Mouse (Mus musculus): ENCODE results near the gene Fezf1.

DNA sequence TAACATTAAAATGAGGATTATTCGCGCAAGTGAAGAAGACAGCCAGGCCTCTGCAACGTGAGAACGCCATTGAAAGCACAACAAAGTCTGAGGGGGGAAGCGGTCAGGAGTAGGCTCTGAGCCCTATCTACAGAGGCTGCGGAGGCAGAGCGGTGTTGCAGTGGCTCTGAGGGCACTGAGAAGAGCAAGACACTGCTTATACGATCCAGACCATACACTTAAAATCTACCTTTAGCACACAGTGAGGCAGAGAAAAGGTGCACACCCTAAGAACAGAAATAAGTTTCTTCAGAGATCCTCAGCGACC is 33.3 kb upstream of the Fezf1 start:
- TF ChIP-seq ZNF384 (IDR thresholded peaks at IDR 0.05; ENCODE audit: low read depth, low read length) (no peak), MAFK (IDR thresholded peaks at IDR 0.05; ENCODE audit: insufficient read depth, low read depth, low read length) (no peak), HCFC1 (IDR thresholded peaks at IDR 0.05; ENCODE audit: borderline replicate concordance, insufficient read depth, low read length) (no peak)
